Mouse (Mus musculus) liver, postnatal 0 days (tissue): ENCODE measurements around the gene Zfp760.

Experiments used
- CTCF ChIP-seq: sonication (generic); IDR thresholded peaks from 2 replicates; pipeline ENCODE4 v1.5.1; 2016; ENCODE audit warnings: antibody characterized with exemption, low read depth
- EP300 ChIP-seq: IDR thresholded peaks from 2 replicates; pipeline ENCODE4 v1.6.1; 2016; ENCODE audit warnings: antibody characterized with exemption, low read depth, mild to moderate bottlenecking

DNA sequence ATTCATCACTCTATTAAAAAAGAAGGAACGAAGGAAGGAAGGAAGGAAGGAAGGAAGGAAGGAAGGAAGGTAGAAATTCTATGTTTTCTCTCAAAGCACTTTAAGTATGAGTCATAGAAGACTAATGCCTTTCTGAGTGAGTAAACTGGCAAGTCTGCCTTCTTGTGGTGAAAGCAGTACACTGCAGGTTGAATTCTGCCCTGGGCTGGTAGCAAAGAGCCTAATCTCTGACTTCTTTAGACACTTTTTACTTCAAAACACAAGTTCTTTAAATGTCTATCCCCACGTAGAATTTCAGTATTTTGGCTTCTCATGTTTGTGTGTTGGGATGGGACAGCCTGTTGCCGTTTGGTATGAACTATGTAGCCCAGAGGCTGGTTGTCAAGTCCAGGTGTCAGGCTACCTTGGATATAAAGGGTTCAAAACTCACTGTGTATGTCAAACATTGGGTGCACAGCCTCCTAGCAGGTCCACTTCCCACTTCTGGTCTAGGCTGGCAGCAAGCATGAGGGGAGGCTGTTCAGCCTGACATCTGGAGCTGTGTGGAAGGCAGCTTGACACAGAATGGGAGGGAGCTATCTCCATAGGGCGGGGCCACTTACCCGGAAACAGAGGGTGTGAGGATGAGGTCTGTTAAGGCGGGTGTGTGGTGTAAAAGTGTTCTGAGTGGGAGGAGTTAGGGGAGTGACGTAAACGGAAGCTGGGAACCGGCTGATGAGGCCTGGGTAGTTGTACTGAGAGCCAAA lies 28.1 kb upstream of the Zfp760 start:
- peak; percentile 82 for TF ChIP-seq CTCF
- no peak; the same call in 1 of the 2 replicates for TF ChIP-seq EP300
